Mouse (Mus musculus) T-helper 1 cell (primary cell): ENCODE measurements around the gene Egf.
"Not testable (repeated sequence)": the region's sequence is repeated elsewhere in the genome, so short reads cannot be mapped to it uniquely, and the experiment has no call there.

Source experiments
- in situ Hi-C: fragments of 300-600 bp; cut with MboI, MseI; formaldehyde crosslinking; loops from one replicate; pipeline ENCODE4 v1.15.1; 2025; ENCODE audit warnings: high pct_unique_total_duplicates

Gene Egf

GRCm38 (mm10) chr3:129754650-129755604 lies at the start of gene Egf:
Gene Egf, minus strand, starts transcription at chr3:129755316.
- in situ Hi-C loops = no loop called here

GRCm38 (mm10) chr3:129803765-129804164 lies 48.6 kb upstream of the Egf start, which contains the start of gene Lrit3:
Gene Lrit3, minus strand, starts transcription at chr3:129804030.
- in situ Hi-C loops = no loop called here

- in situ Hi-C loops = no loop called here
Observed at GRCm38 (mm10) chr3:129799011-129799410, 43.9 kb upstream of the Egf start.

GRCm38 (mm10) chr3:129798551-129798950 lies 43.4 kb upstream of the Egf start:
- in situ Hi-C loops = no loop called here

- in situ Hi-C loops = no loop called here
Observed at GRCm38 (mm10) chr3:129797341-129797740, 42.2 kb upstream of the Egf start.

GRCm38 (mm10) chr3:129793801-129794200 lies 38.7 kb upstream of the Egf start:
- in situ Hi-C loops = no loop called here

GRCm38 (mm10) chr3:129782746-129783145 lies 27.6 kb upstream of the Egf start:
- in situ Hi-C loops = no loop called here

- in situ Hi-C loops = no loop called here
Observed at GRCm38 (mm10) chr3:129781435-129781834, 26.3 kb upstream of the Egf start.

GRCm38 (mm10) chr3:129771210-129771609 lies 16.1 kb upstream of the Egf start:
- in situ Hi-C loops = loop anchor here (10.0 kb wide), 1 partner anchor 1586 kb away; no protein-coding TSS in a partner anchor

- in situ Hi-C loops = no loop called here
Observed at GRCm38 (mm10) chr3:129766971-129767794, 12.1 kb upstream of the Egf start.

- in situ Hi-C loops = no loop called here
Observed at GRCm38 (mm10) chr3:129766106-129766505, 11.0 kb upstream of the Egf start.

- in situ Hi-C loops = not testable (repeated sequence)
Observed at GRCm38 (mm10) chr3:129757599-129757998, 2.5 kb upstream of the Egf start.

- in situ Hi-C loops = no loop called here
Observed at GRCm38 (mm10) chr3:129744803-129745202, 10.3 kb downstream of the Egf start.

GRCm38 (mm10) chr3:129742781-129743180 lies 12.3 kb downstream of the Egf start:
- in situ Hi-C loops = no loop called here

- in situ Hi-C loops = no loop called here
Observed at GRCm38 (mm10) chr3:129738291-129739183, 16.6 kb downstream of the Egf start.

- in situ Hi-C loops = no loop called here
Observed at GRCm38 (mm10) chr3:129731636-129732035, 23.5 kb downstream of the Egf start.

- in situ Hi-C loops = no loop called here
Observed at GRCm38 (mm10) chr3:129730426-129730825, 24.7 kb downstream of the Egf start.

GRCm38 (mm10) chr3:129729916-129730315 lies 25.2 kb downstream of the Egf start:
- in situ Hi-C loops = no loop called here

GRCm38 (mm10) chr3:129725592-129725991 lies 29.5 kb downstream of the Egf start:
- in situ Hi-C loops = no loop called here

- in situ Hi-C loops = no loop called here
Observed at GRCm38 (mm10) chr3:129724961-129725501, 30.1 kb downstream of the Egf start.

GRCm38 (mm10) chr3:129724505-129724904 lies 30.6 kb downstream of the Egf start:
- in situ Hi-C loops = no loop called here
